Mouse (Mus musculus): ENCODE measurements around the gene Def6.
"Not testable (repeated sequence)": the region's sequence is repeated elsewhere in the genome, so short reads cannot be mapped to it uniquely, and the experiment has no call there.

Def6 gene

GRCm38 (mm10) chr17:28208314-28208612, 685 bp downstream of the Def6 start:
- no peak for DNase-seq (ENCODE audit: low spot score)

GRCm38 (mm10) chr17:28209457-28210110, 2.0 kb downstream of the Def6 start:
- no peak for DNase-seq (ENCODE audit: low spot score)

- DNase-seq (ENCODE audit: low spot score) = peak; percentile 55
Measured at GRCm38 (mm10) chr17:28211921-28212341, 4.4 kb downstream of the Def6 start.

GRCm38 (mm10) chr17:28212391-28212790, 4.8 kb downstream of the Def6 start:
- DNase-seq (ENCODE audit: low spot score) = no peak

GRCm38 (mm10) chr17:28213236-28213635, 5.7 kb downstream of the Def6 start:
- no peak for DNase-seq (ENCODE audit: low spot score)

GRCm38 (mm10) chr17:28216791-28217190, 9.2 kb downstream of the Def6 start:
- DNase-seq (ENCODE audit: low spot score) = no peak

- peak; percentile 76 for DNase-seq (ENCODE audit: low spot score)
Measured at GRCm38 (mm10) chr17:28217721-28218649, 10.4 kb downstream of the Def6 start.

GRCm38 (mm10) chr17:28222463-28222862, 14.9 kb downstream of the Def6 start:
- DNase-seq (ENCODE audit: low spot score) = not testable (repeated sequence)

- DNase-seq (ENCODE audit: low spot score) = peak; percentile 94
Measured at GRCm38 (mm10) chr17:28223561-28224391, 16.2 kb downstream of the Def6 start.

GRCm38 (mm10) chr17:28224615-28225014, 17.0 kb downstream of the Def6 start:
- no peak for DNase-seq (ENCODE audit: low spot score)

GRCm38 (mm10) chr17:28226014-28226413, 18.4 kb downstream of the Def6 start:
- DNase-seq (ENCODE audit: low spot score) = peak; percentile 93

GRCm38 (mm10) chr17:28230486-28230885, 22.9 kb downstream of the Def6 start:
- DNase-seq (ENCODE audit: low spot score) = no peak

GRCm38 (mm10) chr17:28231026-28231736, 23.6 kb downstream of the Def6 start:
- DNase-seq (ENCODE audit: low spot score) = no peak

- DNase-seq (ENCODE audit: low spot score) = peak; percentile 97
Measured at GRCm38 (mm10) chr17:28232475-28233060, 25.0 kb downstream of the Def6 start, which contains the start of gene Ppard. Gene Ppard, plus strand, starts transcription at chr17:28232700.

- DNase-seq (ENCODE audit: low spot score) = peak; percentile 54
Measured at GRCm38 (mm10) chr17:28233091-28233731, 25.6 kb downstream of the Def6 start.

GRCm38 (mm10) chr17:28234641-28235040, 27.1 kb downstream of the Def6 start:
- no peak for DNase-seq (ENCODE audit: low spot score)

GRCm38 (mm10) chr17:28235982-28236635, 28.5 kb downstream of the Def6 start:
- DNase-seq (ENCODE audit: low spot score) = no peak

GRCm38 (mm10) chr17:28236636-28237015, 29.0 kb downstream of the Def6 start:
- DNase-seq (ENCODE audit: low spot score) = no peak

- no peak for DNase-seq (ENCODE audit: low spot score)
Measured at GRCm38 (mm10) chr17:28237362-28237761, 29.8 kb downstream of the Def6 start.

GRCm38 (mm10) chr17:28237874-28238273, 30.3 kb downstream of the Def6 start:
- no peak for DNase-seq (ENCODE audit: low spot score)

All from lung, postnatal 25 days (tissue).